Mouse (Mus musculus) erythroblast, embryonic 14.5 days (primary cell): ENCODE measurements around the gene Cacna1a.

Source experiments
- GATA1 ChIP-seq: IDR thresholded peaks from 2 replicates; pipeline ENCODE4 v1.6.1; 2012; ENCODE audit warnings: low read length, inconsistent platforms, mixed read lengths
- TAL1 ChIP-seq: IDR thresholded peaks from 3 replicates; pipeline ENCODE4 v1.6.1; 2012; ENCODE audit warnings: low read length, inconsistent platforms, mixed read lengths

GRCm38 (mm10) chr8:84501181-84501580 is 112.9 kb downstream of the Cacna1a start:
- TF ChIP-seq GATA1 (no peak), TAL1 (no peak)
